Mouse (Mus musculus) CD4-positive, CD25-positive, alpha-beta regulatory T cell, adult 2 months (primary cell): ENCODE data around the gene Gm2564.
"Not testable (repeated sequence)": the region's sequence is repeated elsewhere in the genome, so short reads cannot be mapped to it uniquely, and the experiment has no call there.

ENCODE experiments used
- DNase-seq: peaks from one replicate; pipeline ENCODE4 v3.0.0-alpha.2; 2012; ENCODE audit warnings: low read depth, low spot score

Gm2564 gene

DNA sequence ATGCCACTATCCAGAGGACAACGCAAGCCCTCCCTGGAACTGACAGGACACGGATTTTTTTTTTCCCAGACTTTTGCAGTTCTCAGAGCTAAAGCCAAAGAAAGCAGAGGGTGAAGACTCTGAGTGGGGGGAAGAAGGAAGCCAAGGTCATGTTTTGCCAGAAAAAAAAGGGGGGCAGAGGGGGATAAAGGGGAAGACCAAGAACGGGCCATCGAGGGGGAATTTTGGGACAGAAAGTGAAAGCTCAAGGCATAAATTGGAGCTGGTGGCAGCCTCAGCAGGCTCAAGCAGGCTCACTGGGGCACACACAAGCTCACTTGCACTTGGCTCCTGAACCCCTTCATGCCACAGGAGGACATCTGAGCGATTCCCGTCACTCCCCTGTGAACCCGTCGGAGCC, at the start of gene Gm2564:
Gene Gm2564, plus strand, starts transcription at position 301 of the 400 bp plus-strand sequence.
- not testable (repeated sequence) for DNase-seq

DNA sequence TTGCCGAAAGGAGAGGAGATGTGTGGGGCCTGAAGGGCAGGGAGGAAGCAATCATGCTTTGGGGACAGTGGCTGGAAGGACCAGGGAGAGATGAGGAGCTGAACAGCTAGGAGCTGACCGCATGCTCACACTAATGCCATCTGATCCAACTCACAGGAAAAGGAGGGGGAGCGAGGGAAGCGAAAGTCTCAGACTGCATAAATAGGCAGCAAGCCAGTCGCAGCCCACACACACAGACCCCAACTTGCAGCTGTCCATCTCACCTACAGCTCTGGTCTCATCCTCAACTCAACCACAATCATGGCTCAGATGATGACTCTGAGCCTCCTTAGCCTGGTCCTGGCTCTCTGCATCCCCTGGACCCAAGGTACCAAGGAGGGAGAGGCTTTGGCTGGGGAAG, 17.6 kb upstream of the Gm2564 start, which contains the start of gene Gm10591:
Gene Gm10591, plus strand, starts transcription at position 301 of the 400 bp plus-strand sequence.
- DNase-seq = not testable (repeated sequence)

DNA sequence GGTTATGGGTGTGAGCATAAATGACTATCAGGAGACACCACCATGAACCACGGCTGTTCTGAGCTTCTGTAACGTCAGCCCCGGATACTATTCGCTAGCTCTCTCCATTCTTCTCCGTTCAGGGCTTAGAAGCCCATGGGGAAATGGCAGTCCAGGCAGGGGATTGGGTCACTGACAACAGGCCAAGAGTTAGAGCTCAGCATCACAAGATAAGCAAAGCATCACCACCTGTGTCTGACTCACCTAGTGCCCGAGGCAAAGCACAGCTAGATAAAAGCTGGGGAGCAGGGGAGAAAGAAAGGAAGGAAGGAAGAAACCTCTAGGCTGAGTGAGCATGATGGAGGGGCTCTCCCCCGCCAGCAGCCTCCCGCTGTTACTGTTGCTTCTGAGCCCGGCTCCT, 25.4 kb downstream of the Gm2564 start, which contains the start of gene Ccl27b:
Gene Ccl27b, plus strand, starts transcription at position 301 of the 400 bp plus-strand sequence.
- DNase-seq = not testable (repeated sequence)

DNA sequence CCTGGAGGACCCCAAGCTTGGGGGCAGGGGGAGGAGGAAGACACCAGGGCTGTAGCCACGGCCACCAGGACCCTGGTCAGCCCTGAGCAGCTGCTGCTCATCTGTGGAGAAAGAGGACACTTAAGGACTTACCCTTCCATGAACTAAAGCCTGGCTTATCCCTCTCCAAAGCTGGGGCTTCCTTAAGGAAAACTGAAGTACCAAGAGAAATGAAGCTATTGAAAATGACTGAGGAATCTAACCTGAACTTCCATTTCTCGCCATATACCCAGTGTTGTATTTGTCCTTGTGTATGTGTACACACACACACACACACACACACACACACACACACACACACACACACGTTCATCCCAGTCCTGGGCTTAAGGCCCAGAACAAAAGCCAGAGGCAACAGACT, 32.3 kb downstream of the Gm2564 start, which contains the start of gene Il11ra2:
Gene Il11ra2, minus strand, starts transcription at position 101 of the 400 bp plus-strand sequence.
- DNase-seq = not testable (repeated sequence)

DNA sequence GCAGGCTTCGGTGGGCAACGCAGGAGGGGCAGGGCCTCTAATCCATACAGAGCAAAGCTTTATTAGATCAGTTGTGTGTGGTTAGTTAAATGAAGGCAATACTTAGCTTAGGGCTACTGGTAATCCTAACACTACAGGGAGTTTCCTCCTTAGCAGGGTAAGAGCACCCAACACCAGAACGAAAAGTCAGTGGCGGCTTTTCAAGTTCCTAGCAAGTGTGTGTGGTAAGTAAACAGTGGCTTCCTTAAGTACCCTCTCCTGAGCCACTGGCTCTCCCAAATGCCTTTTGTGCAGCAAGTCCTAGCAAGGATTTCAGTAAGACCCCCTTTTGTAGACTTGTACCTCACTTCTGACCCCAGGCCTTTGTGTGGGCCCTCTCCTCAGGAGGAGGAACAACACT, 45.9 kb downstream of the Gm2564 start:
- DNase-seq = not testable (repeated sequence)

DNA sequence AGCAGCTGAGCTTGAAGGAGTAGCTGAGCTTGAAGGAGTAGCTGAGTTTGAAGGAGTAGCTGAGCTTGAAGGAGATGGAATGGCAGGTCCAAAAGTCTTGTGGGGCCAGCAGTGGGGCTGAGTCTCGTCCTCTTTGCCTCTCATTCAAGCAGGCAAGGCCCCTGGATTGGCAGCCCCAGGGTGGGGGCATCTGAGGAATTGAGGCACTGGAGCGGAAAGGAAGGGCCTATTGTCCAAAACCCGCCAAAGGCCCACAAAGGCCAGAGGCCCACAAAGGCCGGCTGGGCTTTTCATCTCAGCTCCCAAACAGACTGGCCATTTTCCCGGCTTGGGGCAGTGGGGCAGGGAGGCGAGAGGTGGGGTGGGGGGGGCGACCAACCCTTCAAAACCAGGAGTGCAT, 49.8 kb downstream of the Gm2564 start:
- not testable (repeated sequence) for DNase-seq

DNA sequence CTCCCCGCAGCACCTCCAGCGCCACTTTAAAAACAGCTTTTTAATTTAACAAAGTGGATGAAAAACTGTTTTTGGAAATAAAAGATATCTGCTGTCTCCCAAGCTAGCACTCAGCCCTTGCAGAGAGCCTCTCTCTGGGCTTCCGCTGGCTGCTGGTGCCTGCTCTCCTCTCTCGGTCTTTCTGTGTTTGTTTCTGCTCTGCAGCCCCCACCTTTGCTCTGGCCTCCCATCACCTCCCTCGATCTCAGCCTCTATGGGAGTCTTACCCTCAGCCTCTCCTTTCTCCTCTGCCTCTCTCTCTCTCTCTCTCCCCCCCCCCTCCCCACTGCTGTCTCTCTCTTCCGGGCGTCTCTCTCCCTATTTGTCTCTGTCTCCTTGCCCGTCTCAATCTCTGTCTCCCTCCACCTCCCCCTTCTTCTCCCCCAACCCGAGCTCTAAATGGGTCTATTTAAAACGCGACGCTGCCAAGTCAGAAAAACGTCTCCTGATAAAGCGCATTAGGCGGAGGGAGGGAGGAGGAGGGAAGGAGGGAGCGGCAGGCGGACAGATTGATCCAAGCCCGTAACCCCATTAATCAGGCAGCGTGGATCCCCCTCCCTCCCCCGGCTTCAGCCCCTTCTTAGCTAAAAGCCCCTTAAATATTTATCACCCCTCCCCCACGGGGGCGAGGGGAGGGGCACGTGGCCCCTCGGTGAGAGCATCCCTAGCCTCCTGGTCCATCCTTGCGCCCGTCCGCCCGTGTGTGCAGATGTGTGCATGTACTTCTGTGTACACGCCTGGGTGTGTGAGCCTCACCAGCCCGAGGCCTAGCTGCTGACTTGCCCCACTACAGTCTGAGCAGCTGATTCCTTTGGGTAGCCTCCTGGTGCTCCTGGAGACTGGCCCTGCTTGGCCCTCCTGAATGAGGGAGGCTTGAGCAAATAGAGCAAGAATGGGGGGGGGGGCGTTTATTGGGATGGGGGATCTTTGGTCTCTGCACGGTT, 51.1 kb downstream of the Gm2564 start:
- not testable (repeated sequence) for DNase-seq
